Mouse (Mus musculus) C2C12 (cell line): ENCODE data around the gene Slc39a10. TPM values are rescaled to one million over a fixed set of nuclear protein-coding genes. Genes with fewer than 3 reads are reported as not detected.

Experiments used
- H3K27me3 ChIP-seq: one replicate; pipeline ENCODE4 v1.6.1; 2011; ENCODE audit not compliant: control insufficient read depth, insufficient read depth, insufficient read length
- H3K36me3 ChIP-seq: one replicate; pipeline ENCODE4 v1.6.1; 2011; ENCODE audit not compliant: control insufficient read depth, insufficient read depth
- H3K4me3 ChIP-seq: one replicate; pipeline ENCODE4 v1.5.1; 2011; ENCODE audit warnings: mild to moderate bottlenecking, control low read depth; ENCODE audit not compliant: poor library complexity, insufficient read depth, severe bottlenecking
- H3K79me2 ChIP-seq: one replicate; pipeline ENCODE4 v1.6.1; 2011; ENCODE audit not compliant: control insufficient read depth, insufficient read depth
- H3K79me3 ChIP-seq: one replicate; pipeline ENCODE4 v1.6.1; 2011; ENCODE audit warnings: low read depth, control low read depth
- H3ac ChIP-seq: one replicate; pipeline ENCODE3; 2011; ENCODE audit warnings: low read depth; ENCODE audit not compliant: control insufficient read depth, insufficient read length
- CEBPB ChIP-seq: IDR thresholded peaks from one replicate; pipeline ENCODE4 v1.6.1; 2011; ENCODE audit warnings: low read depth, mild to moderate bottlenecking, control low read depth, moderate library complexity
- CTCF ChIP-seq: IDR thresholded peaks from one replicate; pipeline ENCODE4 v1.5.1; 2011; ENCODE audit not compliant: control insufficient read depth, insufficient read depth, insufficient read length
- FOSL1 ChIP-seq: IDR thresholded peaks from one replicate; pipeline ENCODE4 v1.8.0; 2011; ENCODE audit warnings: mild to moderate bottlenecking, low read length; ENCODE audit not compliant: poor library complexity, insufficient read depth, severe bottlenecking
- MAX ChIP-seq: IDR thresholded peaks from one replicate; pipeline ENCODE4 v1.6.1; 2011; ENCODE audit warnings: mild to moderate bottlenecking, control low read depth
- MYOD1 ChIP-seq: IDR thresholded peaks from one replicate; pipeline ENCODE4 v1.6.1; 2011; ENCODE audit warnings: low read depth; ENCODE audit not compliant: control insufficient read depth, insufficient read length
- MYOG ChIP-seq: IDR thresholded peaks from one replicate; pipeline ENCODE4 v1.6.1; 2011; ENCODE audit not compliant: control insufficient read depth, insufficient read length; ENCODE audit errors: extremely low read depth
- USF1 ChIP-seq: IDR thresholded peaks from one replicate; pipeline ENCODE4 v1.6.1; 2011; ENCODE audit warnings: low read depth, mild to moderate bottlenecking, control low read depth, moderate library complexity
- polyA plus RNA-seq: library from polyadenylated mRNA; unstranded; fragments of >200 nt; fragmentation: generic; extraction: Trizol; gene quantifications from one replicate; pipeline ENCODE4 v1.2.1, GENCODE M21; 2012; ENCODE audit warnings: missing spikeins

Slc39a10 gene
- polyA plus RNA-seq, 1 experiment: 6.6 TPM

DNA sequence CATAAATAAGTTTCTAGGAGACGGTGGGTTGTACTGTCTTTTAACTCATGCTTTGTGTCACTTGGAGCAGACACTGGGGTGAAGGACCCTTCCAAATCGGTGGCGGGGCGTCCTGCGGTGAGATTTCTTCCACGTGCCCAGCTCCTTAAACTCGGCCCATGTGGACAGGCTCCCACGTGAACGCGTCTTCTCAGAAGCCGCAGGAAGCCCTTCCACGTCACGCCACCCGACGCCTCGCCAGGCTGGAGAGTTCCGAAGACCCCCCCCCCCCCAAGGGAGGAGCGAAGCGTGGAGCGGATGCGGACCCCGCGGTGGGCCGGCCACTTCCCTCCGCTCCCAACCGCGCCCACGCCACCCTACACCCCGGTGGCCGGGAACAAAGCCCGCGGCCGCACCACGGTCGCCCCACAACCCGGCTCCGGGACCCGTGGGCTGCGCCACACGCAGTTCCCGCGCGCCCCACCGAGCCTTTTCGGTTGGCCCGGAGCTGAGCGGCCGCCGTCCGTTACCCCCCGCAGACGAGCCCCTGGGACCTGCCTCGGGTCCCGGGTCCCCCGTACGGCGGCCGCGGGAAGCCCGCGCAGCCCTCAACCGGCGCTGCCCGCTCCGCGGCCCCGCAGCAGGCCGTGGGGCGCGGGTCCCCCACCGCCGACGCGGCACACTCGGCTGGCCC is 39.9 kb downstream of the Slc39a10 start:
- no peaks in the 10 kb centered on the region for H3K36me3 ChIP-seq
- H3K27me3 ChIP-seq: no peaks in the 10 kb centered on the region
- peaks cover 6% of the 10 kb centered on the region for H3K79me3 ChIP-seq
- peak overlapping the region; percentile 79 for H3ac ChIP-seq
- peak overlapping the region; percentile 74 for H3K4me3 ChIP-seq
- TF ChIP-seq MYOG (no peak), CTCF (no peak), USF1 (peak; percentile 19), MAX (peak; percentile 67)
- peaks cover 19% of the 10 kb centered on the region for H3K79me2 ChIP-seq

DNA sequence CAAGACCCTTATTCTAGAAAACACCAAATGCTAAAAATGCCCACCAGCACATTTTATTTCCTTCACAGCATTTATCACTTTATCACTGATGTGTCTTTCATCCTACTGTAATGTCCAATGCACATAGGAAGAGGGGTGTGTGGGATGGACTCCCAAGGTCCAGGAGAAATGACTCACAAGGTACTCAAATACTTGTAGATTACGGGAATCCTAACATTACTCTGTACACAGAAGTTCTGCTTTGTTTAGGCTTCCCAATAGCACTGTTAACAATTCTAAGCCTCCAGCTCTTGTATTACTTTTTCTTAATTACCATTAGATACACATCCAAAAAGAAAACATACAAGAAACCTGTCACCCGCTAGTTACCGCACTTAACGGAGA is 40.4 kb downstream of the Slc39a10 start:
- Histone ChIP-seq H3K4me3 (peak overlapping the region; percentile 74), H3K27me3 (no peaks in the 10 kb centered on the region), H3K36me3 (no peaks in the 10 kb centered on the region), H3K79me3 (peaks cover 7% of the 10 kb centered on the region), H3K79me2 (peaks cover 19% of the 10 kb centered on the region), H3ac (peak overlapping the region; percentile 79)
- TF ChIP-seq CTCF (no peak), CEBPB (no peak), MAX (no peak), USF1 (no peak)

DNA sequence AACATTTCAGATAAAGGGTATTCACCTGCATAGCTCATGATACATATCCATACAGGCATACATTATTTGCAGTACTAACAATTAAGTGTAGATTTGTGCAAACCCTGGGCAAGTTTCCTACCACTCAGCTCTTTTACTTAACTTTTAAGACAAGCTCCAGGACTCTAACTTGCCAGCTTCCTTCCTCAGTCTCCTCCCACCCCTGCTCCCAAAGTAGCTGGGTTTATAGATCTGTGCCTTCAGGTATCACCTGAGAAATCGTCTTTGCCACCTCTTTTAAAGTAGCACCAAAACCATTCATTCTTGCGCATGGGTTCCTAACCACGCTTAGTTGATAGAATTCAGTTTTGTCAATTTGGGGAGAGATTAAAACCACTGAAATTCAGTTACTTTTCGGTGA is 41.1 kb downstream of the Slc39a10 start:
- no peak overlapping the region for H3K4me3 ChIP-seq
- TF ChIP-seq USF1 (no peak), CEBPB (no peak), MYOD1 (no peak), CTCF (no peak)
- peaks cover 7% of the 10 kb centered on the region for H3K79me3 ChIP-seq
- no peak overlapping the region for H3ac ChIP-seq
- no peaks in the 10 kb centered on the region for H3K36me3 ChIP-seq
- peaks cover 19% of the 10 kb centered on the region for H3K79me2 ChIP-seq
- no peaks in the 10 kb centered on the region for H3K27me3 ChIP-seq

DNA sequence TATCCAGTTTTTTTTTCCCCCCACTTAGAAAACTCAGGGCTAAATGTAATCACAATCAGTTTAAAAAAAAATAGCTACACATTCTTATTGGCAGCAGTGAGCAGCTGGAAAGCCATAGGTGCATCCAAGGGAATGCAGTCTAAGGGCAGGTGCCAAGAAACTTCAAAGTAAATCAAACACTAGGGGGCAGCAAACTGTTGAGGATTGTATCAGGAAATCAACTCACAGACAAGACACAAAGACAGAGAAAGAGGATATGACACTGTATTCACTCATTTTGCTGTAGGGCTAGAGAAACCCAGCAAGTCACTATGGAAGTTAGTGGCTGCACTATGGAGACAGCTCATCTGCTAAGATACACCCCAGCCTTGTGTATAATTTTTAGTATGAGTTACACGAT is 42.9 kb downstream of the Slc39a10 start:
- H3K79me3 ChIP-seq: peaks cover 8% of the 10 kb centered on the region

DNA sequence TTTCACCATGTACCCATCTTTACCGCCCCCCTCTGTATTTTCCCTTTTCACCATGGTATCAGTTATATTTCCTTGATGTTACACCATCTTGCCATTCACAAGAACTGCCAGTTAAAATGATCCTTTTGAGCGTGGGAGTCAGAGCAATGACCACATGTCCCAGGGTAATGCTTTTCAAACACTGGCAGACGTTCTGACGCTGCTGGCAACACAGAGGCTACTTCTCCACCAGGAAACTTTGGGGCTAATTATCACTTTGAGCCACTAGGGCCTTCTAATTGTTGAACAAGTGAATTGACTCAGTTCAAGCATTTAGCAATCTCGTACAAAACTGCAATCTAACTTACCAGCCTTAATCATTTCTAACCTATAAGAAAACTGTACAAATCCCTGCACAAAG is 47.4 kb downstream of the Slc39a10 start:
- no peaks in the 10 kb centered on the region for H3K27me3 ChIP-seq
- no peak for TF ChIP-seq CTCF
- no peak for TF ChIP-seq CEBPB
- TF ChIP-seq USF1: no peak
- TF ChIP-seq FOSL1: no peak
- no peak for TF ChIP-seq MAX
- TF ChIP-seq MYOD1: no peak
- TF ChIP-seq MYOG: no peak
- peaks cover 3% of the 10 kb centered on the region for H3K79me3 ChIP-seq
- no peak overlapping the region for H3K4me3 ChIP-seq
- no peaks in the 10 kb centered on the region for H3K79me2 ChIP-seq
- no peak overlapping the region for H3ac ChIP-seq
- no peaks in the 10 kb centered on the region for H3K36me3 ChIP-seq

More for the DNA sequence above, 42.9 kb downstream of the Slc39a10 start:
- H3ac ChIP-seq: no peak overlapping the region
- H3K36me3 ChIP-seq: no peaks in the 10 kb centered on the region
- no peaks in the 10 kb centered on the region for H3K27me3 ChIP-seq
- H3K79me2 ChIP-seq: peaks cover 19% of the 10 kb centered on the region
- no peak overlapping the region for H3K4me3 ChIP-seq
- TF ChIP-seq MYOG (no peak), MYOD1 (no peak), CEBPB (no peak), USF1 (no peak), CTCF (peak; percentile 25), FOSL1 (no peak), MAX (no peak)

DNA sequence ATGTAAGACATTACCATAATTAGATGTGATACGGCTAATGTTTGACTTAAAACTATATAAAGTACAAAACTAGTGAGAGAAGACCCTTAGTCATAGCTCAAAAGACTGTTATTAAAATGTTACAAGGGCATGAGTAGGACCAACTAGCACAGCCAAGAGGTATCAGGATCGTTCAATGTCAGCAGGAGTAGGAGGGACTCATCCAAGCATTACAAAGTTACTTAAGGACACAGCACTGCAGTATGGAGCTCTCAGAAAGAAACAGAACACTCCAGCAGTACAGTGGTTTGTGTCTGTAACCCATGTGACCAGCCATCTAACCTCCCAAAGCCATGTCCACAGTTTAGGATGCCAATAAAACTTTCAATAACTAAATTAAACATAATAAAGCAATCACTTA is 48.4 kb downstream of the Slc39a10 start:
- H3K27me3 ChIP-seq: no peaks in the 10 kb centered on the region
- no peaks in the 10 kb centered on the region for H3K36me3 ChIP-seq
- no peak overlapping the region for H3K4me3 ChIP-seq
- no peak overlapping the region for H3ac ChIP-seq
- H3K79me3 ChIP-seq: peaks cover 3% of the 10 kb centered on the region
- TF ChIP-seq CEBPB (no peak), MYOG (no peak), MAX (no peak), MYOD1 (no peak), CTCF (no peak)
- H3K79me2 ChIP-seq: no peaks in the 10 kb centered on the region
